9 mouse cellular contexts compared by ENCODE assay signal in the genomic region with DNA sequence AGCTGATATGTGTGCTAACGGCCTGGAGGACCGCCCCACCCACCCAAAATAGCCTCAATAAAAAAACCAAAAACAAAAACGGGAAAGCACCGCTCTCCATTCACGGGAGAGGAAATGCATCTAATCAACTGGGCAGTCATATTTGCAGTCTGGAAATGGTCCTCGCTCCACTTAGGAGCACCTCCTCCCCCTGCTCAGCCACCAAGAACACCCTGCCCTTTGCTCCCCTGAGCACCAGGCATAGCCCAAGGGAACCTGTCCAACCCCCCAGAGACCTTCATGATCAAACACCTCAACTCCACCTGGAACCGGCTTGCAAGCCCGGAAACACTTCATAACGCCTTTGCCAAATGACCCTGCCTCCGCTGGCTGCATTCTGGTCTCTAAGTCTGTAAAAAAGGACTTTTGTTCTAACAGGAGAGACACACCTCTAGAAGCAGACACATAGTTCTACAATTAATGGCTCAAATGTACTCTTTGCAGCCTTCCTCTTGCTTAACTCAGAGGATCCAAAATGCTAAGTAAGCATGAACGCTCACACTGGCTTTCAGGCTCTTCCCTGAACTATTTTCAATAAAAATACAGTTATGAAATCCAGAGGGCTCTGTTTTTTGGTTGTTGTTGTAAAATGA. TPM values are rescaled to one million over a fixed set of nuclear protein-coding genes. Genes with fewer than 3 reads are reported as not detected.
A peak's percentile ranks its signal among the peaks of the same experiment; 100 is the strongest.
DNase-seq lines count a peak whose midpoint lies in the region; ATAC-seq and TF ChIP-seq lines count a peak whose summit lies in the region.
"Had no signal": no experiment of that assay in that cellular context is flagged by ENCODE, and none has a peak within 500 bp of the region (broad histone marks: within the 10 kb centered on the region; RNA-seq: fewer than 3 reads in every experiment).

No protein-coding gene starts in this region.

- ATAC-seq in limb, embryonic 11.5 days (ENCODE audit: insufficient number of reproducible peaks, low FRiP score, low TSS enrichment, low read depth): no peak
- ATAC-seq: Patski had no signal

- TF ChIP-seq POLR2A in small intestine, adult 2 months (IDR thresholded peaks at IDR 0.05; ENCODE audit: low read depth, low read length): no peak

- WGBS in limb, embryonic 11.5 days: 23% methylated on average over 11 of the region's 11 CpGs
- WGBS in small intestine, adult 2 months: 12% methylated on average over 11 of the region's 11 CpGs

- peaks cover 28% of the 10 kb centered on the region for H3K4me1 ChIP-seq in brown adipose tissue, adult 24 weeks (ENCODE audit: control insufficient read depth, insufficient read depth, insufficient read length, low read length)
- peaks cover 14% of the 10 kb centered on the region for H3K4me1 ChIP-seq in limb, embryonic 11.5 days (ENCODE audit: control insufficient read depth, insufficient read depth, low read length)
- peaks cover 3% of the 10 kb centered on the region; the same call in 1 of the 2 replicates for H3K4me1 ChIP-seq in small intestine, adult 2 months (ENCODE audit: control insufficient read depth, insufficient read depth, insufficient read length, low read length)

- H3K9me3 ChIP-seq in limb, embryonic 11.5 days (ENCODE audit: control insufficient read depth, low read length): no peaks in the 10 kb centered on the region

- H3K9ac ChIP-seq in limb, embryonic 11.5 days (ENCODE audit: low read length): no peak overlapping the region

- H3K4me2 ChIP-seq in limb, embryonic 11.5 days (ENCODE audit: low read depth, severe bottlenecking): peak overlapping the region; percentile 63

- TF ChIP-seq CTCF in small intestine, adult 2 months (IDR thresholded peaks at IDR 0.05; ENCODE audit: extremely low read depth, insufficient read length, insufficient replicate concordance, low read depth, low read length): no peak

- H3K36me3 ChIP-seq in limb, embryonic 11.5 days (ENCODE audit: control insufficient read depth, insufficient read depth, low read length): no peaks in the 10 kb centered on the region; the same call in 1 of the 2 replicates
- H3K36me3 ChIP-seq in small intestine, adult 2 months (ENCODE audit: control insufficient read depth, insufficient read depth, low read length): no peaks in the 10 kb centered on the region

- H3K27me3 ChIP-seq in limb, embryonic 11.5 days (ENCODE audit: control insufficient read depth, insufficient read depth, low read length): no peaks in the 10 kb centered on the region
- no peaks in the 10 kb centered on the region for H3K27me3 ChIP-seq in small intestine, adult 2 months (ENCODE audit: control insufficient read depth, insufficient read depth, low read length)
- H3K27me3 ChIP-seq: Patski had no signal

- intact Hi-C loops in gastrocnemius, postnatal 14 days (cut with DNase I; ENCODE audit: low total_unique reads): no loop called here
- intact Hi-C loops in heart, postnatal 10 days (cut with DNase I): loop anchor here (5.0 kb wide), 1 partner anchor 321 kb away; the partner anchor contains the start of genes Efcab11 and Tdp1

- H3K4me3 ChIP-seq in brown adipose tissue, adult 24 weeks (ENCODE audit: insufficient read depth, low read depth, low read length): peak overlapping the region; percentile 40
- peak overlapping the region; percentile 14; the same call in 1 of the 2 replicates for H3K4me3 ChIP-seq in limb, embryonic 11.5 days (ENCODE audit: low read depth, low read length)
- H3K4me3 ChIP-seq in small intestine, adult 2 months (ENCODE audit: low read depth, low read length): 0 out of 2 replicates have a peak overlapping the region, but pooled peaks have one; percentile 6

- peak; percentile 56 for DNase-seq in gastrocnemius, postnatal 25 days
- DNase-seq in gastrocnemius, postnatal 14 days: no peak
- DNase-seq in heart, postnatal 10 days: peak; percentile 44 to 51
- DNase-seq in limb, embryonic 11.5 days (ENCODE audit: low spot score): peak; percentile 57
- DNase-seq in layer of hippocampus, postnatal 36 days: no peak
- DNase-seq in left cerebral cortex, adult 9 months (ENCODE audit: low spot score in 2 of 2): no peak

- H3K27ac ChIP-seq in brown adipose tissue, adult 24 weeks (replicated peaks; ENCODE audit: low read depth, low read length): peak overlapping the region; percentile 7; the same call in 1 of the 2 replicates
- peak overlapping the region; percentile 72 for H3K27ac ChIP-seq in limb, embryonic 11.5 days (replicated peaks; ENCODE audit: low read depth, low read length)
- H3K27ac ChIP-seq in small intestine, adult 2 months (ENCODE audit: insufficient read depth, low read depth, low read length): peak overlapping the region; percentile 20; the same call in 1 of the 2 replicates

RNA-seq across cellular contexts. Expression of gene Foxn3, which starts 2.6 kb away (rescaled TPM):
- total RNA-seq in gastrocnemius, postnatal 25 days (2021): 100 to 1,000 TPM; 163 to 186 TPM
- total RNA-seq in gastrocnemius, postnatal 14 days (2021): 100 to 1,000 TPM; 194 TPM
- 21.5 and 28.9 TPM in 2 replicates for polyA plus RNA-seq in brown adipose tissue, adult 24 weeks (2012; ENCODE audit: insufficient read depth, insufficient read length, missing spikeins)
- 100 to 1,000 TPM; 128 to 143 TPM for total RNA-seq in heart, postnatal 10 days (2021)
- polyA plus RNA-seq in limb, embryonic 11.5 days (2014; fragmentation: Nextera tagmentation; extraction: Ambion mirVana): 95.2 and 95.6 TPM in 2 replicates
- polyA plus RNA-seq in small intestine, adult 2 months (2012; rRNA removed): 6.7 and 17.5 TPM in 2 replicates
- 10 to 100 TPM; 53.7 to 55.2 TPM for total RNA-seq in layer of hippocampus, postnatal 36 days (2021)

Comparison
In these comparisons a context has a peak if more than half of its experiments do, and no peak if none do; other contexts are left out.
1. DNase-seq: peak in gastrocnemius, postnatal 25 days (single experiment), heart, postnatal 10 days (2 of 2) and limb, embryonic 11.5 days (single experiment); none in gastrocnemius, postnatal 14 days (single experiment), layer of hippocampus, postnatal 36 days (0 of 2) and left cerebral cortex, adult 9 months (0 of 2).
2. H3K27ac ChIP-seq: peak in every context shown above with its lines; median percentile 72 in limb, embryonic 11.5 days; 20 in small intestine, adult 2 months; 7 in brown adipose tissue, adult 24 weeks.
3. Peak in every context shown above with its lines, with median percentiles within 50 percentile points of each other: H3K4me3 ChIP-seq.